Mouse (Mus musculus): Measurements from ENCODE around the gene Ube2v1.

DNA sequence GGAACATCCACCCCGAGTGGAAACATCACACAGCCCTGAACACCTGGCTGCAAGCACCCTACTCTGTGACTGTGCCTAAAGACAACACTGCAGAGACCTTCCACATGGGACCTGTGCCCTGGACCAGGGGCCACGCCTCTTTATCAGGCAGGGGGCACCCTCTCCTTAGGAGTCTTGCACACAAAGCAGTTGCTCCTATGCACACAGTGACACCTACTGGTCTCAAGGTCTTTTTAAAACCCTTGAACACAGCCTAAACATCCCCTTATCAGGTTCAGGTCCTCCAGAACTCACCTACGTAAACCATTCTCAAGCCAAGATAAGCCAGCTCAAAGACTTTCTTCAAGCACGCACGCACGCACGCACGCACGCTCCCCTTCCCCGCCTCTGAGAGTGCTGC is 20.6 kb downstream of the Ube2v1 start:
- TF ChIP-seq CTCF (IDR thresholded peaks at IDR 0.05; ENCODE audit: control insufficient read depth, insufficient read depth, insufficient replicate concordance, low read depth, low read length): no peak
- no peak for TF ChIP-seq POLR2A (IDR thresholded peaks at IDR 0.05; ENCODE audit: control insufficient read depth, low read depth, low read length)

Data from testis, adult 2 months (tissue).